Mouse (Mus musculus): ENCODE measurements around the gene Erbb2. TPM values are rescaled to one million over a fixed set of nuclear protein-coding genes. Genes with fewer than 3 reads are reported as not detected.
A peak's percentile ranks its signal among the peaks of the same experiment; 100 is the strongest.

The Erbb2 gene
- polyA plus RNA-seq, 1 experiment from 2014 or later: 53.0 TPM

DNA sequence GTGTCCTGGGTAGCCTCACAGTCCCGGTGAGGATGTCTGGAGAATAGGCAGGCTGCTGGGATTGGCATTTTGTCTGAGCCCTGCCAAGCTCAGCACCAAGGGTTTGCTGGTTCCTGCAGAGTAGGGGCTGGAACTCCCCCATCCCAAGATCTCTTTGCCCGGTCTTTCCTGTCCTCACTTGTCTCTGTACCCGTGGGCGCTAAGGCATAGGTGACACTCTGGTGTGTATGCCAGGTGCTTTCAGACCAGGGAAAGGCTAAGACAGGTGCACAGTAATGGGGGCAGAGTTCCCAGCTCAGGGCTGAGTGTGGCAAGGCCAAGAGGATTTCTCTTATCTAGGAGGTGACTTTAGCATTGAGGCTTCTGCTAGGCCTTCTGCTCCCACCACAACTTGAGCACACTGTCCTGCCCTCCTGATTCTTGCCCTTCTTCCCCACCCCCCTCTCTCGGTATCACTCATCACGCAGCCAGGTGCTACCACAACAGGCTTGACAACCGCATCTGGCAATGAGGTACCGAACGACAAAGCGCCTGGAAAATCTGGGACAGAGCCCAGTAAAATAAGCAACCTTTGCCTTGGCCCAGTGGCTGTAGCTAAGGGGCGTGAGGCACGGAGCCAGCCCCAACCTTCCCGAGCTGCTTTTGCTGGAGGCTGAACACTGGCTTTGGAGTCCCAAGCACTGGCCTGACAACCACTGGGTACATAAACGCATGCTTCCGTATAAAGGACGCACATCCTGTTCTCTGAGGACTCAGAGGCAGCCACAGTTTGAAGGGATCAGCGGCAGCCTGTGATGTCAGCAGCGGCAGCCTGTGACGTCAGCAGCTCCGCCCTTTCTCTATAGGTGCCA is 37.9 kb downstream of the Erbb2 start:
- Histone ChIP-seq H3K27ac (no peak overlapping the region), H3K4me2 (replicated peaks) (no peak overlapping the region), H3K27me3 (peaks cover 50% of the 10 kb centered on the region), H3K9ac (peak overlapping the region; percentile 19; the same call in 1 of the 2 replicates), H3K4me3 (no peak overlapping the region), H3K9me3 (no peaks in the 10 kb centered on the region), H3K36me3 (no peaks in the 10 kb centered on the region), H3K4me1 (peaks cover 16% of the 10 kb centered on the region)
- ATAC-seq (ENCODE audit: low FRiP score, low read depth): no peak
- WGBS: 78% methylated on average over 20 of the region's 20 CpGs

DNA sequence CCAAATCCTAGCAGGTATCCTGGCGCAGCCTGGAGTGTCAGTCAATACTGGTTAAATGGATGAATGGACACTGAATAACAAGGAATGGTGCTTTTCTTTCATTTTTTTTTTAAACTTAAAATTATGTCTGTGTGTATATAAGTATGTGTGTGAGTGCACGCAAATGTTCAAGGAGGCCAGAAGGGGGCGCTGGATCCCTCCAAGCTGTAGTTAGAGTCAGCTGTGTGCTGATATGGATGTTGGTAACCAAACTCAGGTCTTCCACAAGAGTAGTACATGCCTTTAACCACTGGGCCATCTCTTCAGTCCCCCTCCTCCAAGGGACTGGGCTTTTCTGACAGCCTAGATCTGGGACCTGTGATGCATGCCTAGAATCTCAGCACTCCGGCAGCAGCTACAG is 43.2 kb downstream of the Erbb2 start:
- Histone ChIP-seq H3K36me3 (no peaks in the 10 kb centered on the region), H3K9me3 (no peaks in the 10 kb centered on the region), H3K4me3 (no peak overlapping the region), H3K4me1 (peaks cover 18% of the 10 kb centered on the region), H3K9ac (no peak overlapping the region), H3K4me2 (replicated peaks) (no peak overlapping the region), H3K27me3 (peaks cover 32% of the 10 kb centered on the region), H3K27ac (no peak overlapping the region)
- ATAC-seq (ENCODE audit: low FRiP score, low read depth): no peak
- 89% methylated on average over 4 of the region's 4 CpGs for WGBS

DNA sequence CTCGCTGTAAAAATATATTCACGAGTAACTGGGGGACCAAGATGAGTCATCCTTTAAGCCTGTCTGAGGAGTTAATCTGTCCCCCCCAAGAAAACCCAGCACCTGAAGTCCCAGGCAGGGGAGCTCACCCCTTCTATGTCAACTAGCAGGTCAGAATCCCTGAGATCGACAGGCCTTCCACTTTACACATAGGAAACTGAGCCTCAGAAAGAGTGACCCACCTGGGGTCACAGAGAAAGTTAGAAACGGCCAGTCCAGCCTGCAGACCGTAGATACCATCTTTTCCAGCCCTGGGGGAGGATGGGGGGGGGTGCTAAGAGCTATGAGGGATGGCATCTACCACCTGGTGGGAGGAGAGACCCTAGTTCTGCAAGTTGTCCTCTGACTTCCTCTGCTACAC is 44.3 kb downstream of the Erbb2 start:
- no peaks in the 10 kb centered on the region for H3K36me3 ChIP-seq
- H3K4me3 ChIP-seq: no peak overlapping the region
- ATAC-seq (ENCODE audit: low FRiP score, low read depth): no peak
- H3K9ac ChIP-seq: no peak overlapping the region
- H3K27ac ChIP-seq: no peak overlapping the region
- no peak overlapping the region; the same call in 1 of the 2 replicates for H3K4me2 ChIP-seq (replicated peaks)
- no peaks in the 10 kb centered on the region for H3K9me3 ChIP-seq
- H3K27me3 ChIP-seq: peaks cover 32% of the 10 kb centered on the region
- peaks cover 18% of the 10 kb centered on the region for H3K4me1 ChIP-seq
- WGBS: 80% methylated on average over 5 of the region's 5 CpGs

DNA sequence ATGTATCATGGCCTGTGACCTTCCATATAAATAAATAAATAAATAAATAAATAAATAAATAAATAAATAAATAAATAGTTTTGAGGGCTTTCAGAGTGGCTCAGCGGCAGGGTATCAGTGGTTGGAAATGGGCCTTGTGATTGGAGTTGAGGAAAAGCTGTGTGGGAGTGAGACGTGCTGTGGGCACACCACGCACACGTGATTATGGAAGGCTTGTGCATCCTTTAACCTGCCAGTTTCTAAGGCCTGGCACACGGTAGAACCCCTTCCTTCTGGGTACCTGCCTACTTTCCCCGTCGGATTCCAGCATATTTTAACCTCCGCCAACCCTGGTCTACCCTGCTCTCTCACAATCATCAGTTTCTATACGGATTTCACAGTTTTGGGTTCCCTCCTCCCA is 44.7 kb downstream of the Erbb2 start:
- Histone ChIP-seq H3K27ac (no peak overlapping the region), H3K4me1 (peaks cover 18% of the 10 kb centered on the region), H3K9ac (peak overlapping the region; percentile 32), H3K27me3 (peaks cover 36% of the 10 kb centered on the region), H3K9me3 (no peaks in the 10 kb centered on the region), H3K4me2 (replicated peaks) (peak overlapping the region; percentile 80), H3K36me3 (no peaks in the 10 kb centered on the region), H3K4me3 (peak overlapping the region; percentile 66)
- 0 out of 2 replicates have a peak, but pooled peaks have one; percentile 16 for ATAC-seq (ENCODE audit: low FRiP score, low read depth)
- 29% methylated on average over 9 of the region's 9 CpGs for WGBS

- Histone ChIP-seq H3K4me3 (peak overlapping the region; percentile 66), H3K27me3 (peaks cover 42% of the 10 kb centered on the region), H3K4me1 (peaks cover 18% of the 10 kb centered on the region), H3K36me3 (no peaks in the 10 kb centered on the region), H3K9ac (peak overlapping the region; percentile 73), H3K4me2 (replicated peaks) (peak overlapping the region; percentile 80), H3K9me3 (no peaks in the 10 kb centered on the region), H3K27ac (no peak overlapping the region)
- ATAC-seq (ENCODE audit: low FRiP score, low read depth): peak; percentile 82
- under 1% methylated on average over 34 of the region's 64 CpGs for WGBS
Measured at GRCm38 (mm10) chr11:98457367-98458120, 45.3 kb downstream of the Erbb2 start.

DNA sequence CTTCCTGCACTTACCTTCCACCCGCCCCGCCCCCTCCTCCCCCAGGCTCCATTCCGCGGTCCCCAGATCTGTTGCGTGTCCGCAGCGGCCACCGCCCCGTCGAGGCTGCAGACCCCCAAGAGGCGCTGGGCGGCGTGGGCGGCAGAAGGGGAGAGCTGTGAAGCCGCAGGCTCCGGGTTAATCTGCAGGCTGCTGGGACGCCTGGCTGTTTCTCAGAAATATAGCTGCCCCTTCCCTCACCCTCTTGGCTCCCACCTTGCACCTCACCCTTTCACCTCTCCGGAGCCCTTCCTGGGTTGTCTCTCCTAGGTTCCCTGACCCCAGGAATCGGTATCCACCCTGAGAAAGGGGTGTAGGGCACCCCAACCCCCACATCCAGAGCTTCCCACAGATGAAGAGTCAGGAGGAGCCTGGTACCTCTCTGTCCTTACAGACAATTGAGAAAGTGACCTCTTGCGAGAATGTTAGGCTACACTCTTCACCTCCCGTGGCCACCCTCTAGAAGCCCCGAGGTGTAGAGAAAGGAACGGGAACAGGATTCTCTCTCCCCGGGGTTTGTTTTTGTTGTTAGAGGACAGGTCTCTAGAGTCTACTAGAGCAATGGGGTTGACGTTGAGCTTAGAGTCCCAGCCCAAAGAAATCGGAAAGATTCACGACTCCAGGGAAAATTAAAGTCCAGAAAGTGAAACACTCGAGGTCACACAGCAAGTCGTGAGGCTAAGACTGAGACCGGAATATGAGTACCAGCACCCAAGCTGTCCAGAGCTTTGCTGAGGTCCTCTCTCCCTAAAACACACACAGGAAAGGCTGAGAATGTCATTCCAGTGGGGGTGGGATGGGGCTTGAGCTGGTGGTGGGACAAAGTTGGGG is 46.1 kb downstream of the Erbb2 start:
- H3K9me3 ChIP-seq: no peaks in the 10 kb centered on the region
- H3K4me3 ChIP-seq: peak overlapping the region; percentile 66
- ATAC-seq (ENCODE audit: low FRiP score, low read depth): peak; percentile 13
- no peaks in the 10 kb centered on the region for H3K36me3 ChIP-seq
- no peak overlapping the region for H3K27ac ChIP-seq
- H3K4me2 ChIP-seq (replicated peaks): peak overlapping the region; percentile 80
- 4% methylated on average over 19 of the region's 30 CpGs for WGBS
- peaks cover 18% of the 10 kb centered on the region for H3K4me1 ChIP-seq
- peaks cover 42% of the 10 kb centered on the region for H3K27me3 ChIP-seq
- H3K9ac ChIP-seq: peak overlapping the region; percentile 73

- Histone ChIP-seq H3K9ac (no peak overlapping the region), H3K27ac (no peak overlapping the region), H3K36me3 (no peaks in the 10 kb centered on the region), H3K4me1 (peaks cover 18% of the 10 kb centered on the region), H3K4me2 (replicated peaks) (peak overlapping the region; percentile 80; the same call in 1 of the 2 replicates), H3K4me3 (peak overlapping the region; percentile 66; the same call in 1 of the 2 replicates), H3K9me3 (no peaks in the 10 kb centered on the region), H3K27me3 (peaks cover 42% of the 10 kb centered on the region)
- WGBS: 4% methylated on average over 11 of the region's 11 CpGs
- no peak for ATAC-seq (ENCODE audit: low FRiP score, low read depth)
Measured at GRCm38 (mm10) chr11:98459071-98459741, 46.9 kb downstream of the Erbb2 start.

DNA sequence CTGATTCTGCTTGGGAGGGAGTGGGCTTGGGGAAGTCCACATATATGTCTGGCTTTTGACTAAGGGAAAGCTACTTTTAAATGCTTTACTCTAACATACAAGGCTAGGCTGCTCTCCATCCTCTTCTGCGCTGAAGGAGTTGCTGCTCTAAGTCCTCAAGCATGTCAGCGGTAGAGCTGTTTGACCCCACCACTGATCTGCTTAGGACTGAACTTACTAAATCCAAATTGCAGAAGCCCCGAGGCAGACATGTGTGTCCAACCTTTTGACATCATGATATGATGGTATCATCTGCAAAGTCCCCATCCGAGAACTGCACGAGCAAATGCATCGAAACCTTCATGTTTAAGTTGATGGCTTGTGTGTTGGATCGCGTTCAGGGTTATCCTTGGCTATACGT is 47.6 kb downstream of the Erbb2 start:
- no peak overlapping the region for H3K4me3 ChIP-seq
- H3K27me3 ChIP-seq: peaks cover 42% of the 10 kb centered on the region
- H3K4me1 ChIP-seq: peaks cover 18% of the 10 kb centered on the region
- no peaks in the 10 kb centered on the region for H3K9me3 ChIP-seq
- WGBS: 84% methylated on average over 9 of the region's 9 CpGs
- no peak for ATAC-seq (ENCODE audit: low FRiP score, low read depth)
- H3K4me2 ChIP-seq (replicated peaks): no peak overlapping the region
- no peak overlapping the region for H3K9ac ChIP-seq
- no peak overlapping the region for H3K27ac ChIP-seq
- H3K36me3 ChIP-seq: no peaks in the 10 kb centered on the region

DNA sequence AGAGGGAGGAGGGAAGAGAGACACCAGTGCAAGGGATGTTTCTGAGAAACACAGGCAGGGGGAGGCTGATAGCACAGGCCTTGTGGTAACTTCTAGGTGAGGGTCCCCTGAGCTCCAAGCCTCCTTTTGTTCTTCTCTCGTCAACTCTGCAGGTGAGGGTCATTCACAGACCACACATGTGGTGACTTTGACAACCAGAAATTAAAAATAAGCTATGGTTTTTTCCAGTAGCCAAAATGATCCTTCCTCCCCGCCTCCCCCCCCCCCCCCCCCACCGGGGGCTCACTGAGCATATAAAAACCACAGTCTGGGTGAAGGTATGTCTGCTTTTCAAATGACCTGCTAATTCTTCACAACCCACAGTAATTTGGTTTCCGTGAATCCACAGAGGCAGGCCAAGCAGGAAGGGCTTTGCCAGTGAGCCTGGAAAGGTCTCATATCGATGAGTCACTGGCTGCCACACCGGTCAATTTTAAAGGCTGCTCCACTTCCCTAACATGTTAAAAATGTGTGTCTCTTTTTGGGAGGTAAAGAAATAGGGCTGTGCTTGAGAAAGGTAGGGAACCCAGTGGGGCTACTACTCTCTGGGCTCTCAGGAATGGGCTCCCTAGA is 48.9 kb downstream of the Erbb2 start:
- no peak overlapping the region for H3K27ac ChIP-seq
- peaks cover 45% of the 10 kb centered on the region for H3K27me3 ChIP-seq
- 41% methylated on average over 6 of the region's 6 CpGs for WGBS
- no peak for ATAC-seq (ENCODE audit: low FRiP score, low read depth)
- H3K9me3 ChIP-seq: no peaks in the 10 kb centered on the region
- H3K36me3 ChIP-seq: no peaks in the 10 kb centered on the region
- H3K9ac ChIP-seq: no peak overlapping the region
- H3K4me2 ChIP-seq (replicated peaks): no peak overlapping the region
- peaks cover 18% of the 10 kb centered on the region for H3K4me1 ChIP-seq
- H3K4me3 ChIP-seq: no peak overlapping the region

DNA sequence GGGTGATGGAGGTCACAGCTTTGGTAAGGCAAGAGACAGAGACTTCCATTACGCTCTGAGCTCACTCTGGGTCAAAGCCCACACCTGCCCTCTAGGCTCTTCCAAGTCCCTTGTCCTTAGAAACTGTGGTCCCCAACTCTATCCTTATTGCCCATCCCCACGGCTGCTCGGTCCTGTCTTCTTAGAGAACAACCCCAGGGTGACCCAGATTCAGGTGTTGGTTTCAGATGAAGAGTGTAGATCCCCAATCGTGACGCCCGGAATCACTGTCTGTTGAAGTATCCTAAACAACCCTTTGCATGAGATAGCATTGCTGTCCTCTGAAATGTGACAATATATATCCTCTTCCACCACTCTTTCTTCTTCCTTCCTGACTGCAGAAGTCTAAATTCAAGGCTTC is 50.0 kb downstream of the Erbb2 start:
- Histone ChIP-seq H3K36me3 (no peaks in the 10 kb centered on the region), H3K4me3 (no peak overlapping the region), H3K4me2 (replicated peaks) (no peak overlapping the region), H3K9ac (no peak overlapping the region), H3K9me3 (no peaks in the 10 kb centered on the region), H3K4me1 (peaks cover 14% of the 10 kb centered on the region), H3K27ac (no peak overlapping the region), H3K27me3 (peaks cover 45% of the 10 kb centered on the region)
- 86% methylated on average over 6 of the region's 6 CpGs for WGBS
- no peak for ATAC-seq (ENCODE audit: low FRiP score, low read depth)

- H3K27ac ChIP-seq: no peak overlapping the region
- peaks cover 38% of the 10 kb centered on the region for H3K27me3 ChIP-seq
- ATAC-seq (ENCODE audit: low FRiP score, low read depth): no peak
- no peak overlapping the region for H3K4me3 ChIP-seq
- no peaks in the 10 kb centered on the region for H3K36me3 ChIP-seq
- WGBS: 80% methylated on average over 9 of the region's 9 CpGs
- peaks cover 4% of the 10 kb centered on the region for H3K4me1 ChIP-seq
- H3K9me3 ChIP-seq: no peaks in the 10 kb centered on the region
- no peak overlapping the region for H3K9ac ChIP-seq
- no peak overlapping the region for H3K4me2 ChIP-seq (replicated peaks)
Measured at GRCm38 (mm10) chr11:98463911-98464310, 51.6 kb downstream of the Erbb2 start.

Measured in limb, embryonic 13.5 days (tissue).